Mouse (Mus musculus) ES-E14 (cell line): ENCODE data around the gene St6galnac6. TPM values are rescaled to one million over a fixed set of nuclear protein-coding genes. Genes with fewer than 3 reads are reported as not detected.
A peak's percentile ranks its signal among the peaks of the same experiment; 100 is the strongest.

Experiments
- DNase-seq: peaks from one replicate; pipeline ENCODE4 v3.0.0-alpha.2; 2013; ENCODE audit warnings: low read depth, low spot score
- H3K27ac ChIP-seq: 2 replicates; pipeline ENCODE4 v1.5.1; 2012; ENCODE audit warnings: low read depth, mild to moderate bottlenecking, low read length, moderate library complexity, mixed read lengths; ENCODE audit not compliant: poor library complexity, insufficient read depth, severe bottlenecking
- H3K36me3 ChIP-seq: 2 replicates; pipeline ENCODE4 v1.6.1; 2012; ENCODE audit warnings: mild to moderate bottlenecking, low read length, moderate library complexity, mixed read lengths; ENCODE audit not compliant: control insufficient read depth, poor library complexity, insufficient read depth, severe bottlenecking
- H3K4me1 ChIP-seq, 2 experiments: fragments of 150-350 bp in 1 of 2; sonication (generic) in 1 of 2; 2 replicates each; pipeline ENCODE4 v1.6.1; 2012; ENCODE audit warnings: low read length in 2 of 2, mild to moderate bottlenecking in 1 of 2, mixed read lengths in 1 of 2; ENCODE audit not compliant: control insufficient read depth in 2 of 2, insufficient read depth in 2 of 2, poor library complexity in 1 of 2
- H3K4me3 ChIP-seq, 2 experiments: fragments of 150-350 bp in 1 of 2; sonication (generic) in 1 of 2; 2 replicates each; pipeline ENCODE4 v1.5.1; 2012; ENCODE audit warnings: low read length in 2 of 2, low read depth in 1 of 2, mild to moderate bottlenecking in 1 of 2, mixed read lengths in 1 of 2; ENCODE audit not compliant: insufficient read depth in 1 of 2, poor library complexity in 1 of 2, severe bottlenecking in 1 of 2
- H3K9ac ChIP-seq: 2 replicates; pipeline ENCODE4 v1.6.1; 2012; ENCODE audit warnings: low read depth, mild to moderate bottlenecking, low read length, mixed read lengths; ENCODE audit not compliant: poor library complexity, insufficient read depth, severe bottlenecking
- H3K9me3 ChIP-seq: fragments of 150-350 bp; sonication (generic); 2 replicates; pipeline ENCODE4 v1.6.1; 2012; ENCODE audit warnings: low read depth, mild to moderate bottlenecking, low read length; ENCODE audit not compliant: control insufficient read depth, insufficient read depth
- CHD2 ChIP-seq: IDR thresholded peaks from 2 replicates; pipeline ENCODE4 v1.6.1; 2014; ENCODE audit warnings: mild to moderate bottlenecking, low read depth, low read length, inconsistent platforms
- HCFC1 ChIP-seq: IDR thresholded peaks from 2 replicates; pipeline ENCODE4 v1.6.1; 2012; ENCODE audit warnings: low read length, inconsistent platforms, borderline replicate concordance; ENCODE audit not compliant: insufficient read depth
- MAFK ChIP-seq: IDR thresholded peaks from 2 replicates; pipeline ENCODE4 v1.6.1; 2014; ENCODE audit warnings: mild to moderate bottlenecking, low read depth, low read length, inconsistent platforms; ENCODE audit not compliant: insufficient read depth
- ZC3H11A ChIP-seq: IDR thresholded peaks from 2 replicates; pipeline ENCODE4 v1.6.1; 2012; ENCODE audit warnings: low read depth, mild to moderate bottlenecking, inconsistent platforms, low read length, borderline replicate concordance
- ZNF384 ChIP-seq: IDR thresholded peaks from 2 replicates; pipeline ENCODE4 v1.6.1; 2012; ENCODE audit warnings: low read depth, low read length, inconsistent platforms
- in situ Hi-C, 2 experiments: fragments of 600-800 bp; cut with MboI; formaldehyde crosslinking; loops; one replicate each; pipeline ENCODE4 v1.15.1; 2025; ENCODE audit warnings: low sequenced_read_pairs in 2 of 2, inconsistent platforms in 1 of 2; ENCODE audit not compliant: unreplicated experiment in 2 of 2
- total RNA-seq: library from RNA; depleted of rRNA; stranded (reverse); fragments of 300-350 nt; gene quantifications from 2 replicates; pipeline ENCODE4 v1.2.3, GENCODE M21; 2012

Gene St6galnac6
- total RNA-seq, 1 experiment: 18.0 TPM

DNA sequence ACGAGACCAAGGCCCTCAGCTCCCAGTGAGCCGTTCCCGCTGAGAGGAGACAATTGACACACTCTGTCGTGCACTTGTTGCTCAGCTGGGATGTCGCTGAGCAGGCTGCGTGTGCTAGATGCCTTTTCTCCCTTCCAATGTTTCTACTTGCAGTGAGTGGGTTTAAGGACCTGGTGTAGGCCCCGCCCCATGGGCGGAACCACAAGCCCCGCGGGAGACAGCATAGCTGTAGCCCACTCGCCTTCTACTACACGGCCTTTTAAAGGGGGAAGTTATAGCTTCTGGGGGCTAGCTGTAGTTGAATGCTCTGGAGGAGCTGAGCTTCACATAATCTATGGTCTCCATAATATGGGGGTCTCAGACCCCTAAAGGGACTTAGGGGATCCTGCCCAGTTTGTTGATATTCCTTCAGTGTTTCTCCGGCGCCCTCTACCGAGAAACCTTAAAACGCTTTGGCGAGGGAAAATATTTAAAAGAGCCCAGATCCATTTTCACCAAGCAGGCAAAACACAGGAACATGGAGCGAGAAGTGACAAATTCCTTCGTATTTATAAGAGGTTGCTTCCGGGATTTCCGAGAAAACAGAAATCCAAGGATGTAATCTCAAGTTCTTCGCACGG is 11.2 kb downstream of the St6galnac6 start:
- Histone ChIP-seq H3K4me1 (peaks cover 5 to 24% of the 10 kb centered on the region in 2 experiments; a peak in 3 of 4 replicates), H3K4me3 (peak overlapping the region; percentile 41 to 43; a peak in 3 of 4 replicates), H3K9ac (no peak overlapping the region), H3K27ac (no peak overlapping the region), H3K9me3 (no peaks in the 10 kb centered on the region), H3K36me3 (peaks cover 12% of the 10 kb centered on the region; the same call in 1 of the 2 replicates)
- in situ Hi-C loops: no loop called here
- no peak for TF ChIP-seq HCFC1
- no peak for TF ChIP-seq CHD2
- no peak for TF ChIP-seq ZC3H11A
- TF ChIP-seq ZNF384: no peak
- TF ChIP-seq MAFK: no peak
- DNase-seq: peak; percentile 52

DNA sequence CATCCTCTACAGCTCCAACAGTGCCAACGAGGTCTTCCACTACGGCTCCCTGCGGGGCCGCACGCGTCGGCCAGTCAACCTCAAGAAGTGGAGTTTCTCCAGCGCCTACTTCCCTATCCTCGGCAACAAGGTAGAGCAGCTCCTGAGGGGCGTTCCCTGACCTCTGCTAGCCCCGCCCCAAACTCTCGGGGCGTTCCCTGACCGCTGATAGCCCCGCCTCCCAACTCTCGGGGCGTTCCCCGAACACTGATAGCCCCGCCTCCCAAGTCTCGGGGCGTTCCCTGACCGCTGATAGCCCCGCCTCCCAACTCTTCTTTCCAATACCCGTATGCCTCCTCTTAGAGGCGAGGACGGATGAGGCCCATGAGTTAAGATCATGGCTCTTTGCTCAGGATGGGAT is 12.8 kb downstream of the St6galnac6 start:
- Histone ChIP-seq H3K9me3 (no peaks in the 10 kb centered on the region), H3K4me3 (peak overlapping the region in 1 of 2 experiments; percentile 24; a peak in 1 of 4 replicates), H3K4me1 (peaks cover 5 to 23% of the 10 kb centered on the region in 2 experiments; a peak in 3 of 4 replicates), H3K36me3 (peaks cover 18% of the 10 kb centered on the region; the same call in 1 of the 2 replicates), H3K9ac (no peak overlapping the region), H3K27ac (no peak overlapping the region)
- peak; percentile 84 for DNase-seq
- in situ Hi-C loops: no loop called here
- TF ChIP-seq MAFK: no peak
- TF ChIP-seq ZC3H11A: no peak
- no peak for TF ChIP-seq CHD2
- no peak for TF ChIP-seq HCFC1
- TF ChIP-seq ZNF384: no peak

DNA sequence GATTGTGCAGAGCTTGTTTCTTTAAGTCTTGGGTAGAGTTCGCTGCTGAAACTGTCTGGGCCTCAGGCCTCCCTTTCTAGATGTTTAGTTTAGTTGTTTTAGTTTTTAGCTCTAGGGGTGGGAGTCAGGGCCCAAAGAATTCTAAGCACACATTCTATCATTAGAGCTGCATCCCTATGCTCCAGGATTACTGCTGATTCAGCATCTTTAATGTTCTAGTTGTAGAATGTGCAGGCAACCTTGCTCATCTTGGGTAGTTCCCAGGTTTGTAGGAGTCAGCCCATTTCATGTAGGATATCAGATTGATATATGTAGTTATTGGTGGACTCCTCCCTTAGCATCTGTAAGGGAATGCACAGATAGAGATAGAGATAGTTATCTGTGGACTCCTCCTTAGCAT is 17.6 kb downstream of the St6galnac6 start:
- Histone ChIP-seq H3K4me1 (peaks cover 1 to 14% of the 10 kb centered on the region in 2 experiments; a peak in 2 of 4 replicates), H3K27ac (no peak overlapping the region), H3K36me3 (peaks cover 31% of the 10 kb centered on the region; the same call in 1 of the 2 replicates), H3K9ac (no peak overlapping the region), H3K9me3 (no peaks in the 10 kb centered on the region), H3K4me3 (no peak overlapping the region)
- DNase-seq: no peak
- TF ChIP-seq ZNF384 (no peak), MAFK (peak; percentile 93), HCFC1 (no peak)
- in situ Hi-C loops: no loop called here

- Histone ChIP-seq H3K27ac (no peak overlapping the region), H3K4me1 (peaks cover 1 to 14% of the 10 kb centered on the region in 2 experiments; a peak in 2 of 4 replicates), H3K9ac (no peak overlapping the region), H3K36me3 (peaks cover 31% of the 10 kb centered on the region; the same call in 1 of the 2 replicates), H3K4me3 (no peak overlapping the region), H3K9me3 (no peaks in the 10 kb centered on the region)
- in situ Hi-C loops: no loop called here
- DNase-seq: no peak
- TF ChIP-seq ZNF384 (no peak), HCFC1 (no peak), ZC3H11A (no peak), CHD2 (no peak), MAFK (no peak)
These were observed 18.1 kb downstream of the St6galnac6 start for GRCm38 (mm10) chr2:32617601-32618000.

GRCm38 (mm10) chr2:32618051-32618450 is 18.5 kb downstream of the St6galnac6 start:
- H3K9me3 ChIP-seq: no peaks in the 10 kb centered on the region
- TF ChIP-seq HCFC1: no peak
- no peak for TF ChIP-seq ZNF384
- no peak for TF ChIP-seq MAFK
- TF ChIP-seq CHD2: no peak
- no peak for TF ChIP-seq ZC3H11A
- H3K36me3 ChIP-seq: peaks cover 28% of the 10 kb centered on the region; the same call in 1 of the 2 replicates
- DNase-seq: no peak
- peaks cover 1 to 14% of the 10 kb centered on the region in 2 experiments; a peak in 2 of 4 replicates for H3K4me1 ChIP-seq
- in situ Hi-C loops: no loop called here
- no peak overlapping the region for H3K4me3 ChIP-seq
- H3K9ac ChIP-seq: no peak overlapping the region
- H3K27ac ChIP-seq: no peak overlapping the region
